In genomic region chr2:167539536-167540476, GRCm38 (mm10) we compare ENCODE assay signal across 9 mouse cellular contexts. TPM values are rescaled to one million over a fixed set of nuclear protein-coding genes. Genes with fewer than 3 reads are reported as not detected.
DNase-seq lines count a peak whose midpoint lies in the region; ATAC-seq and TF ChIP-seq lines count a peak whose summit lies in the region.
"Had no signal": no experiment of that assay in that cellular context is flagged by ENCODE, and none has a peak within 500 bp of the region (broad histone marks: within the 10 kb centered on the region; RNA-seq: fewer than 3 reads in every experiment).

No protein-coding gene starts in this region.

- dilution Hi-C loops in CH12.LX (cut with MboI; ENCODE audit: extremely low pct_ligation_motif_present, extremely low pct_unique_long_range_greater_than_20kb, low sequenced_read_pairs): no loop called here

- ATAC-seq in heart, embryonic 13.5 days (ENCODE audit: extremely low read depth, insufficient number of reproducible peaks, low FRiP score, low TSS enrichment): no peak
- no peak for ATAC-seq in embryonic facial prominence, embryonic 15.5 days (ENCODE audit: insufficient number of reproducible peaks, low FRiP score, low TSS enrichment, low read depth)
- ATAC-seq in liver, embryonic 11.5 days (replicated peaks; ENCODE audit: low FRiP score): no peak
- no peak for ATAC-seq in granulocyte monocyte progenitor cell, adult 5-6 weeks (replicated peaks; ENCODE audit: poor library complexity, severe bottlenecking)

- H3K27me3 ChIP-seq in heart, embryonic 13.5 days (replicated peaks): peaks cover 36% of the 10 kb centered on the region
- no peaks in the 10 kb centered on the region for H3K27me3 ChIP-seq in CH12.LX (replicated peaks)
- H3K27me3 ChIP-seq in embryonic facial prominence, embryonic 15.5 days: peaks cover 15% of the 10 kb centered on the region; the same call in 1 of the 2 replicates
- peaks cover 45% of the 10 kb centered on the region for H3K27me3 ChIP-seq in liver, embryonic 11.5 days (replicated peaks; ENCODE audit: control insufficient read depth, insufficient read depth, low read length)

- TF ChIP-seq POLR2A in CH12.LX (IDR thresholded peaks at IDR 0.05; ENCODE audit: low read depth, low read length): no peak

- TF ChIP-seq CTCF in CH12.LX (conservative IDR thresholded peaks at IDR 0.05 in 1 of 2, IDR thresholded peaks at IDR 0.05 in 1 of 2; ENCODE audit: low read depth in 2 of 2, low read length in 2 of 2): no peak

- DNase-seq in heart, adult 18-20 months: no peak
- no peak for DNase-seq in CH12.LX (ENCODE audit: extremely low read depth)
- DNase-seq in liver, embryonic 11.5 days (ENCODE audit: low spot score): no peak
- DNase-seq in layer of hippocampus, postnatal 14 days (ENCODE audit: low spot score in 2 of 2): no peak
- DNase-seq in adrenal gland, adult (ENCODE audit: inconsistent age in 2 of 2, low spot score in 1 of 2): no peak
- DNase-seq: cerebellum, adult 9-11 months had no signal

- H3K79me2 ChIP-seq in CH12.LX (replicated peaks; ENCODE audit: control insufficient read depth, extremely low read depth, insufficient read depth, poor library complexity, severe bottlenecking): peaks cover 7% of the 10 kb centered on the region

- TF ChIP-seq RAD21 in CH12.LX (IDR thresholded peaks at IDR 0.05; ENCODE audit: low read depth, low read length): no peak

- H3K9me3 ChIP-seq in heart, embryonic 13.5 days: no peaks in the 10 kb centered on the region
- no peaks in the 10 kb centered on the region for H3K9me3 ChIP-seq in CH12.LX (replicated peaks; ENCODE audit: low read length)
- H3K9me3 ChIP-seq in embryonic facial prominence, embryonic 15.5 days (replicated peaks): no peaks in the 10 kb centered on the region
- no peaks in the 10 kb centered on the region for H3K9me3 ChIP-seq in liver, embryonic 11.5 days (ENCODE audit: control insufficient read depth, low read length)

- H3K27ac ChIP-seq in heart, embryonic 13.5 days (replicated peaks): peak overlapping the region; percentile 93
- no peak overlapping the region for H3K27ac ChIP-seq in CH12.LX (ENCODE audit: insufficient read depth, low read depth)
- peak overlapping the region; percentile 98 for H3K27ac ChIP-seq in embryonic facial prominence, embryonic 15.5 days (replicated peaks)
- no peak overlapping the region for H3K27ac ChIP-seq in liver, embryonic 11.5 days (ENCODE audit: low read depth, low read length)

- H3K4me1 ChIP-seq in heart, embryonic 13.5 days: peaks cover 71% of the 10 kb centered on the region
- peaks cover 18 to 64% of the 10 kb centered on the region in 2 experiments for H3K4me1 ChIP-seq in CH12.LX (ENCODE audit: control insufficient read depth in 1 of 2, insufficient read depth in 2 of 2)
- peaks cover 61% of the 10 kb centered on the region for H3K4me1 ChIP-seq in embryonic facial prominence, embryonic 15.5 days
- peaks cover 46% of the 10 kb centered on the region for H3K4me1 ChIP-seq in liver, embryonic 11.5 days (replicated peaks; ENCODE audit: control insufficient read depth, insufficient read depth, low read length)

- H3K4me3 ChIP-seq in heart, embryonic 13.5 days: peak overlapping the region; percentile 66
- H3K4me3 ChIP-seq in CH12.LX (replicated peaks in 1 of 3; ENCODE audit: low read depth in 2 of 3, low read length in 2 of 3, poor library complexity in 1 of 3): peak overlapping the region; percentile 54 to 79 (median 61)
- peak overlapping the region; percentile 67 for H3K4me3 ChIP-seq in embryonic facial prominence, embryonic 15.5 days (replicated peaks)
- H3K4me3 ChIP-seq in liver, embryonic 11.5 days (ENCODE audit: low read depth, low read length): peak overlapping the region; percentile 57

- H3K9ac ChIP-seq in heart, embryonic 13.5 days: peak overlapping the region; percentile 87
- no peak overlapping the region for H3K9ac ChIP-seq in CH12.LX (ENCODE audit: insufficient read depth, low read depth)
- peak overlapping the region; percentile 59 for H3K9ac ChIP-seq in embryonic facial prominence, embryonic 15.5 days
- H3K9ac ChIP-seq in liver, embryonic 11.5 days (ENCODE audit: low read depth, low read length): peak overlapping the region; percentile 57; the same call in 1 of the 2 replicates

- TF ChIP-seq EP300 in CH12.LX (IDR thresholded peaks at IDR 0.05; ENCODE audit: low read length): no peak

- peak overlapping the region; percentile 91 for H3K4me2 ChIP-seq in heart, embryonic 13.5 days
- peak overlapping the region; percentile 73; the same call in 1 of the 2 replicates for H3K4me2 ChIP-seq in CH12.LX (ENCODE audit: insufficient read depth, low read depth, poor library complexity, severe bottlenecking)
- peak overlapping the region; percentile 69 for H3K4me2 ChIP-seq in embryonic facial prominence, embryonic 15.5 days (replicated peaks)
- peak overlapping the region; percentile 91 for H3K4me2 ChIP-seq in liver, embryonic 11.5 days

- in situ Hi-C loops in CH12.LX (cut with MboI; ENCODE audit: low pct_ligation_motif_present, low pct_unique_long_range_greater_than_20kb, low sequenced_read_pairs): loop anchor here (10.0 kb wide), 1 partner anchor 365 kb away; no protein-coding TSS in a partner anchor

- WGBS in heart, embryonic 13.5 days: 31% methylated on average over 14 of the region's 14 CpGs
- WGBS in embryonic facial prominence, embryonic 15.5 days: 8% methylated on average over 14 of the region's 14 CpGs
- WGBS in liver, embryonic 11.5 days: 39% methylated on average over 14 of the region's 14 CpGs

- peaks cover 12% of the 10 kb centered on the region for H3K36me3 ChIP-seq in heart, embryonic 13.5 days
- H3K36me3 ChIP-seq in CH12.LX (replicated peaks in 1 of 2; ENCODE audit: control insufficient read depth in 1 of 2, insufficient read depth in 1 of 2, low read length in 1 of 2): peaks cover 19 to 53% of the 10 kb centered on the region in 2 experiments
- peaks cover 14% of the 10 kb centered on the region for H3K36me3 ChIP-seq in embryonic facial prominence, embryonic 15.5 days
- peaks cover 2% of the 10 kb centered on the region; the same call in 1 of the 2 replicates for H3K36me3 ChIP-seq in liver, embryonic 11.5 days (ENCODE audit: control insufficient read depth, insufficient read depth, low read length)

TF ChIP-seq in CH12.LX, 34 proteins besides CTCF, POLR2A, EP300 and RAD21:
- TF ChIP-seq RCOR1 (conservative IDR thresholded peaks at IDR 0.05; ENCODE audit: low read depth, low read length) (no peak), USF1 (IDR thresholded peaks at IDR 0.05; ENCODE audit: low read depth, low read length) (no peak), USF2 (conservative IDR thresholded peaks at IDR 0.05; ENCODE audit: low read depth, low read length) (no peak), ZNF384 (IDR thresholded peaks at IDR 0.05; ENCODE audit: low read depth, low read length) (peak; percentile 65), MYC (IDR thresholded peaks at IDR 0.05; ENCODE audit: low read depth, low read length) (0 out of 2 replicates have a peak, but pooled peaks have one; percentile 23)

RNA-seq across cellular contexts. Expression of gene Snai1, which starts 1.8 kb away (rescaled TPM):
- polyA plus RNA-seq in heart, embryonic 13.5 days (2015; fragmentation: Nextera tagmentation; extraction: Ambion mirVana): 17.3 and 17.6 TPM in 2 replicates
- total RNA-seq in heart, adult 18-20 months (2021): 1 to 10 TPM; 1.2 to 2.1 TPM
- total RNA-seq in CH12.LX (2012; rRNA removed): 2.9 and 3.1 TPM in 2 replicates
- 1.5 and 1.6 TPM in 2 replicates for total RNA-seq in CH12.LX (2014; rRNA removed)
- polyA plus RNA-seq in CH12.LX (2012; ENCODE audit: insufficient read length, low read depth): 9.0 and 12.6 TPM in 2 replicates
- polyA plus RNA-seq in embryonic facial prominence, embryonic 15.5 days (2015; fragmentation: Nextera tagmentation; extraction: Ambion mirVana): 82.9 and 104 TPM in 2 replicates
- polyA plus RNA-seq in liver, embryonic 11.5 days (2014; fragmentation: Nextera tagmentation; extraction: Ambion mirVana): 14.3 and 15.2 TPM in 2 replicates
- total RNA-seq in layer of hippocampus, postnatal 14 days (2021): under 1 TPM; 0.53 to 0.79 TPM
- not detected in 2 replicates for total RNA-seq in granulocyte monocyte progenitor cell, adult 5-6 weeks (2014; fragmentation: Nextera tagmentation)
- not detected in 2 replicates for total RNA-seq in granulocyte monocyte progenitor cell, adult 5-6 weeks (2017)

RNA-seq across cellular contexts. Expression of gene Spata2, which starts 47.1 kb away (rescaled TPM):
- polyA plus RNA-seq in heart, embryonic 13.5 days (2015; fragmentation: Nextera tagmentation; extraction: Ambion mirVana): 13.5 and 14.6 TPM in 2 replicates
- 10 to 100 TPM; 13.1 to 16.4 TPM for total RNA-seq in heart, adult 18-20 months (2021)
- total RNA-seq in CH12.LX (2012; rRNA removed) (8.6 and 10.5 TPM in 2 replicates), CH12.LX (2014; rRNA removed) (7.2 and 9.1 TPM in 2 replicates)
- polyA plus RNA-seq in CH12.LX (2012; ENCODE audit: insufficient read length, low read depth): 22.8 and 23.0 TPM in 2 replicates
- polyA plus RNA-seq in embryonic facial prominence, embryonic 15.5 days (2015; fragmentation: Nextera tagmentation; extraction: Ambion mirVana): 14.5 and 16.2 TPM in 2 replicates
- 16.2 and 17.5 TPM in 2 replicates for polyA plus RNA-seq in liver, embryonic 11.5 days (2014; fragmentation: Nextera tagmentation; extraction: Ambion mirVana)
- 10 to 100 TPM; 65.3 to 67.2 TPM for total RNA-seq in layer of hippocampus, postnatal 14 days (2021)
- 11.5 and 24.7 TPM in 2 replicates for total RNA-seq in granulocyte monocyte progenitor cell, adult 5-6 weeks (2014; fragmentation: Nextera tagmentation)
- 7.4 and 8.1 TPM in 2 replicates for total RNA-seq in granulocyte monocyte progenitor cell, adult 5-6 weeks (2017)

RNA-seq across cellular contexts. Expression of gene Rnf114, which starts 47.4 kb away (rescaled TPM):
- 58.0 and 65.0 TPM in 2 replicates for polyA plus RNA-seq in heart, embryonic 13.5 days (2015; fragmentation: Nextera tagmentation; extraction: Ambion mirVana)
- total RNA-seq in heart, adult 18-20 months (2021): 10 to 100 TPM; 72.0 to 72.3 TPM
- 39.2 and 50.4 TPM in 2 replicates for total RNA-seq in CH12.LX (2012; rRNA removed)
- 45.3 and 45.6 TPM in 2 replicates for total RNA-seq in CH12.LX (2014; rRNA removed)
- 37.6 and 40.8 TPM in 2 replicates for polyA plus RNA-seq in CH12.LX (2012; ENCODE audit: insufficient read length, low read depth)
- polyA plus RNA-seq in embryonic facial prominence, embryonic 15.5 days (2015; fragmentation: Nextera tagmentation; extraction: Ambion mirVana): 79.2 and 80.1 TPM in 2 replicates
- 55.9 and 57.7 TPM in 2 replicates for polyA plus RNA-seq in liver, embryonic 11.5 days (2014; fragmentation: Nextera tagmentation; extraction: Ambion mirVana)
- total RNA-seq in layer of hippocampus, postnatal 14 days (2021): 10 to 100 TPM; 39.1 to 40.5 TPM
- 39.8 and 49.3 TPM in 2 replicates for total RNA-seq in granulocyte monocyte progenitor cell, adult 5-6 weeks (2014; fragmentation: Nextera tagmentation)
- 24.3 and 25.7 TPM in 2 replicates for total RNA-seq in granulocyte monocyte progenitor cell, adult 5-6 weeks (2017)

Comparison
In these comparisons a context has a peak if more than half of its experiments do, and no peak if none do; other contexts are left out.
1. H3K27ac ChIP-seq: peak in heart, embryonic 13.5 days (single experiment) and embryonic facial prominence, embryonic 15.5 days (single experiment); none in CH12.LX (single experiment) and liver, embryonic 11.5 days (single experiment).
2. Peak in every context shown above with its lines, with median percentiles within 50 percentile points of each other: H3K4me2 ChIP-seq and H3K4me3 ChIP-seq.